Mouse (Mus musculus) stomach, postnatal 0 days (tissue): Measurements from ENCODE around the gene Igtp.

Experiments
- CTCF ChIP-seq: IDR thresholded peaks from 2 replicates; pipeline ENCODE4 v1.5.1; 2016; ENCODE audit warnings: antibody characterized with exemption, low read depth, mild to moderate bottlenecking, moderate library complexity
- EP300 ChIP-seq: optimal IDR thresholded peaks from 2 replicates; pipeline ENCODE3; 2016; ENCODE audit warnings: antibody characterized with exemption

DNA sequence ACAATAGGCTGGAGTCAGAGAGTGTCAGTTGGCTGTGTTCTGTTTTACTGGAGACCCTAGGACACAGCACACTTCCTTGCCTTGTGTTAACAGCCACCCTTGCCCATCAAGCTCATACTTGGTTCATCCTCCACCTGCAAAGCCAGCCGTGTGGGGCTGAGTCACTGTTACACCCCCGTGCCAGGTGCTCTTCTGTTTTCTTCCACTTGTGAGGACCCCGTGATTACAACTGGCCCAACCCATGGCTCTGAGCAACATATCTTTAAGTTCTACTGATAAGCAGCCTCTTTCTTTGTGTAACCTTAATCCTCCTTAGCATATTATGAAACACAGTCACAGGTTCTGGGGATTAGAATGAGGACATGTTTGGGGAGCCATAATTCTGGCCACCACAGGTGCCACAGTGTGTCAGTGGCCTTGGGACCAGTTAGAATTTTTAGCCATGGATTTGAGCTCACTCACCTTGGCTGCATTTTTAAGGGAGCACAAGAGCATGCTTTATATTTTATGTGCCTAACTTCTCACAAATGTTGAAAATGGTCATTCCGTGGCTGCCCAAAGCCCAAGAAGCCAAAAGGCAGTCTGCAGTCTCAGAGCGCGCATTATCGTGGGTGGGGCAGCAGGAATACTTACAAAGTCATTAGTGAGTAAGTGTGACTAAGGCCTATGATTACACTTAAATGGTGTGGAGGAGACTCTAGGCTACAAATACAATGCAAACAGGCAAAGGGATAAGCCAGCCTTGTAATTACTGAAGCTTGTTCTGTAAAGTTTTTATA is 50.0 kb downstream of the Igtp start:
- no peak for TF ChIP-seq CTCF
- TF ChIP-seq EP300, result no peak
